Mouse (Mus musculus): ENCODE measurements at regions not wholly inside any gene's neighbourhood (a gene's known extent, or its start where the extent isn't known, plus 50 kb on each side); places are given as distances from the start of the nearest gene placed in this dataset.

DNA sequence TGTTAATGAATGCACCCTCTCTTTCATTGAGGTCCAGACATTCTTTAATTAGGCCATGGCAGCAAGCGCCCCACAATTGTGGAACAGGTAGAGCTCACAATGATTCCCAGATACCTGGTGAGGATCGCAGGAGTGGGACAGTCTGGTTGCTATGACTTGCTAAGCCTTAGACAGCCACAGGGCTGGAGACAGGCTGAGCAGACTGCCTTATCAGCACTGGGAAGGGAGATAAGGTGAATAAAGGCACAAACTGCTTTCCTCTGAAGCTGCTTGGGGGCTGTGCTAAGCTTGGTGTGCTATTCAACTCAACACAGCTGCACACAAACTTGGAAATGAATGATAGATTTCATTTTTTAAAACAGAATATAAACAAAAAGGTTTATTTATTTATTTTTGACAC lies 159.8 kb upstream of the Masp1 start:
- no peak for DNase-seq (ENCODE audit: low read depth, low spot score)

DNA sequence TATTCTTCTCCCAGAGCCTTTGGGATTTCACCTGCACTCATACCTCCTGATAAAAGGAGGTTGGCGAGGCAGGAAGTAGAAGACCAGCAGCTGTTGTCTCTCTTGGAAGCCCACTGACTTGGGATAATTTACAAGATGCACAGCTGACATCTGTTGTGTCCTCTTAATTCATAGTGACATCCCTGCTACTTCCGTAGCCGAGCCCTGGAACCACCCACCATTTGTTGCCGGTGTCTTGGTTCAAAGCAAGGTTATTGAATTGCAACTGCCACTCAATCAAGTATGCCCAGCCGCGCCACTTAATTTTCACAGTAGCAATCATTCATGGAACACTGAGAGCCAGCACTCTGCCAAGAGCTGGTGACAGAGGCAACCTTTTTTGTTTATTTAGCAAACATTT lies 151.8 kb upstream of the Masp1 start:
- no peak for DNase-seq (ENCODE audit: low read depth, low spot score)

DNA sequence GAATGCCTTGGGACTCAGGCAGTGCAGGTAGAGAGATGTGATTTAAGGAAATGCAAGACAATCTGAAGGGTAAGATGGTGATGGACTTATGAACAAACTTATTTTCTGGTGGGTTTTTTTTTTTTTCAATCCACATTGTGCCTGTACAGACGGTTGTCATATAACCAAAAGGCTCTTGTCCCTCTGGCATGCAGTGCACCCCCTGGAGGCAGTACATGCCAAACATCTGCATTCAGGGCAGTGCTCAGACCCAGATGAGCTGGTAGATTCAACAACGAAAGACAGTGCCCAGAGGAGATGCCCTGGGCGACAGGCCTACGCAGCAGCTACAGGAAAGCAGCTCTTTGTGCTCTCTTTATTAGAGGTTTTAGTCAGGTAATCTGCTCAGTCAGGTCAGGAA lies 149.5 kb upstream of the Masp1 start:
- DNase-seq (ENCODE audit: low read depth, low spot score), result no peak

DNA sequence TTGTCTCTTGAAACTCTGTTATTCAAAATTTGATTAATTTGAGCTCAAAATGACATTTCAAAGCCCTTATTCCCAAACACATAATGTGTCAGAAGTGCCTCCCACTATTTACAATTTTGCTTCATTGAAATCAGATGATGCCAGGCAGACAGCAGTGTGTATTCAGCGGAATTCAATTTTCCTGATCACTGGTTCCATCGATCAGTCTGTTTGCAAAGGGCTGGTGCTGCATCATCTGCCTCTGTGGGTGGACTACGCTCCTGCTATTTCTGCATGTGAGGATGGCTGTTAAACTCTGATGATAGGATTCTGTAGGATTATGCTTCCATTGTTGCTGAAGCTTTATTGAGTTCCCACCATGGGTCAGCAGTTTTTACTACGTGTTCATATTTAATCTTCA lies 149.0 kb upstream of the Masp1 start:
- no peak for DNase-seq (ENCODE audit: low read depth, low spot score)
